Mouse (Mus musculus) intestine, postnatal 0 days (tissue): Measurements from ENCODE around the gene Rnf103. TPM values are rescaled to one million over a fixed set of nuclear protein-coding genes. Genes with fewer than 3 reads are reported as not detected.

ENCODE experiments used
- ATAC-seq: fragments of 200-750 bp; cut with Nextera tagmentation; 2 replicates; pipeline ENCODE4 v1.8.0; 2017; ENCODE audit warnings: mild to moderate bottlenecking, moderate TSS enrichment, moderate library complexity
- H3K27ac ChIP-seq: fragments of 300-500 bp; sonication (generic); 2 replicates; pipeline ENCODE4 v1.5.1; 2014; ENCODE audit warnings: mild to moderate bottlenecking, low read depth, low read length, moderate library complexity
- H3K27me3 ChIP-seq: fragments of 300-500 bp; sonication (generic); replicated peaks from 2 replicates; pipeline ENCODE4 v1.6.1; 2014; ENCODE audit warnings: low read length, mixed read lengths; ENCODE audit not compliant: control insufficient read depth, insufficient read depth
- H3K36me3 ChIP-seq: fragments of 300-500 bp; sonication (generic); 2 replicates; pipeline ENCODE4 v1.6.1; 2014; ENCODE audit warnings: mild to moderate bottlenecking, moderate library complexity; ENCODE audit not compliant: control insufficient read depth, insufficient read depth
- H3K4me1 ChIP-seq: fragments of 300-500 bp; sonication (generic); replicated peaks from 2 replicates; pipeline ENCODE4 v1.6.1; 2014; ENCODE audit warnings: antibody characterized with exemption, low read length, mixed read lengths; ENCODE audit not compliant: control insufficient read depth, insufficient read depth
- H3K4me2 ChIP-seq: fragments of 300-500 bp; sonication (generic); replicated peaks from 2 replicates; pipeline ENCODE4 v1.6.1; 2014; ENCODE audit warnings: low read depth, mild to moderate bottlenecking, moderate library complexity
- H3K4me3 ChIP-seq: fragments of 300-500 bp; sonication (generic); 2 replicates; pipeline ENCODE4 v1.5.1; 2014; ENCODE audit warnings: low read depth, low read length
- H3K9ac ChIP-seq: fragments of 300-500 bp; sonication (generic); 2 replicates; pipeline ENCODE4 v1.6.1; 2014; ENCODE audit warnings: mild to moderate bottlenecking, low read depth, low read length
- H3K9me3 ChIP-seq: fragments of 300-500 bp; sonication (generic); 2 replicates; pipeline ENCODE4 v1.6.1; 2016; ENCODE audit warnings: mixed run types; ENCODE audit not compliant: control insufficient read depth
- CTCF ChIP-seq: sonication (generic); IDR thresholded peaks from 2 replicates; pipeline ENCODE4 v1.5.1; 2016; ENCODE audit warnings: low read depth, mild to moderate bottlenecking, control low read depth, antibody characterized with exemption, moderate library complexity
- WGBS: fragments of 180-500 bp; shearing (Covaris S2); extraction: QIAGEN DNeasy Blood & Tissue Kit; methylation state at CpG from one replicate; pipeline ENCODE4 v1.1.7; 2014; 5-methylcytosine and 5-hydroxymethylcytosine counted together
- polyA plus RNA-seq: library from polyadenylated mRNA; unstranded; fragments of >200 nt; fragmentation: Nextera tagmentation; extraction: Ambion mirVana; gene quantifications from 2 replicates; pipeline ENCODE4 v1.2.1, GENCODE M21; 2015

Gene Rnf103
- polyA plus RNA-seq, 1 experiment from 2014 or later = 44.2 TPM

DNA sequence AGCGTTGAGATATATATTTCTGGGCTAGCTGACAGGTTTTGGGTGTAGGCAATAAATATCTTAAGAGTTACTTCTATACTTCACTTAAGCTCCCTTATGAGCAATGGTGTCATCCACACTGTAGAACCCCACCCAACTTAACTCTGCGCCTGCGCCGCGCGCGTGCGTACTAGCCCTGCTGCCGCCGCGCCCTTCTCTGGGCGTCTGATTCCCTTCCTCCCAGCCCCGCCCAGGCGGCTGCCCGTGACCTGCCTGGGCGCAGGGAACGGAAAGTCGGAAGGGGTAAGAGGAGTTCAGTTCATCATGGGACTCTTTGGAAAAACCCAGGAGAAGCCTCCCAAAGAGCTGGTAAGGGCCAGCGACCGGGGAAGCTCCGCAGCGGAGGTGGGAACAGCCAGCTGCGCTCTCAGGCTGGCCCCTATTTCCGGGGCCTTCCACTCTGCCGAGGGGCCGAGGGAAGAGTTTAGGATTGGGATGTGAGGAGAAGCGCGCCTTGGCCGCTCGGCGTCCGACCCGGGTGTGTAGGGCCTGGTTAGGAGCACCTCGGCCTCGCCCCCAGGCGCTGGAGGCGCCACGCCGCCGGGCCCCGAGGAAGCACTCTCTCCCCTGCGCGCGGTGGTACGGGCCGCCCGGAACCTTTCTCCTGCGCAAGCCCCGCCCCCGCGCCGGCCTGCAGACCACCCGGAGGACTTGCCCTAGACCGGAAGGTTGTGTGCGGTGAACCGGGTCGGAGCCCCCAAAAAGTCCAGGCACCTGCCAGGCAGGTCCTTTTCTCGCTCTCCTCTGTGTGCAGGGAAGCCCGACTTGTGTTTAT is 50.2 kb downstream of the Rnf103 start, which contains the start of gene Chmp3:
Chmp3 (plus strand) TSS at position 112 of the 814 bp plus-strand sequence.
- peak; percentile 97 for ATAC-seq
- Histone ChIP-seq H3K36me3 (no peaks in the 10 kb centered on the region), H3K9me3 (no peaks in the 10 kb centered on the region), H3K4me2 (peak within 1 kb of the TSS; percentile 63), H3K27ac (peak within 1 kb of the TSS; percentile 99), H3K9ac (peak within 1 kb of the TSS; percentile 92), H3K4me1 (0 out of 2 replicates have a peak, but pooled peaks cover 3% of the 10 kb centered on the region), H3K4me3 (peak within 1 kb of the TSS; percentile 72), H3K27me3 (no peaks in the 10 kb centered on the region)
- under 1% methylated on average over 59 of the region's 59 CpGs for WGBS
- no peak for TF ChIP-seq CTCF

DNA sequence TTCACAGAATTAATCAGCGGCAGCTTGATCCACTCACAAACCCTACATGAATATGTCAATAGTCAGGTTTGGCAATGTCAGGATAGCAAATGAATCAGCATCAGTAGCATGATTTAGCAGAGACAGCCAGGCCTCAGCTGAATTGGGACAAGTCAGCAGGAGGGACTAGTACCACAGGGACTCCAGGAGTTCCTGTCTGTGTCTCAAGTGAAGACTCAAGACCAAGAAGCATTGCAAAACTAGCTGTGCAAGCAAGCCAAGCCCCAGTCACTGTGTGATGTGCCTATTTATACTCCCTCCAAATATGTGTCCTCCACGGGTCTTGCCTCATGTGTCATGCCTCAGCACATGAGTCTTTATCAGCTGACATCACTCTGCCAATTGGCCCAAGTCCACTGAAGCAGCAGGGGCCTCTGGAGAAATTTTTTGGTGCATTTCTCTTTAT is 61.8 kb downstream of the Rnf103 start:
- Histone ChIP-seq H3K4me1 (no peaks in the 10 kb centered on the region), H3K27me3 (no peaks in the 10 kb centered on the region), H3K9me3 (no peaks in the 10 kb centered on the region), H3K36me3 (0 out of 2 replicates have a peak, but pooled peaks cover 4% of the 10 kb centered on the region), H3K9ac (no peak overlapping the region), H3K27ac (no peak overlapping the region), H3K4me3 (no peak overlapping the region), H3K4me2 (no peak overlapping the region)
- no peak for TF ChIP-seq CTCF
- no peak for ATAC-seq
- WGBS = 74% methylated on average over 2 of the region's 2 CpGs

DNA sequence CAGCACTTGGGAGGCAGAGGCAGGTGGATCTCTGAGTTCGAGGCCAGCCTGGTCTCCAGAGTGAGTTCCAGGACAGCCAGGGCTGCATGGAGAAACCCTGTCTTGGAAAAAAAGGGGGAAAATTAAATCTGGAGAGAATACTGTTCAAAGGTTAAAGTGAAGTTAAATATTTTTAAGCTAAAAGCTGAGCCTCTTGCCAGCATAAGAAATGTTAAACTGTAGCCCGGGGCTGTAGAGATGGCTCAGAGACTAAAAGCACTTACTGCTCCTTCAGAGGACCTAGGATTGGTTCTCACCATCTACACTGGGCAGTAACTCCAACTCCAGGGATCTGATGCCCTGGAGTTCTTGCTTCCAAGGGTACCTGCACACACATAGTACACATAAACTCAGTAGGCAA is 63.1 kb downstream of the Rnf103 start:
- Histone ChIP-seq H3K36me3 (peaks cover 8% of the 10 kb centered on the region; the same call in 1 of the 2 replicates), H3K9ac (no peak overlapping the region), H3K9me3 (no peaks in the 10 kb centered on the region), H3K4me3 (no peak overlapping the region), H3K27me3 (no peaks in the 10 kb centered on the region), H3K27ac (no peak overlapping the region), H3K4me2 (no peak overlapping the region), H3K4me1 (no peaks in the 10 kb centered on the region)
- TF ChIP-seq CTCF = no peak
- 96% methylated on average over 2 of the region's 2 CpGs for WGBS
- ATAC-seq = no peak

Other genes with a start within 250 kb of the Rnf103 start
- 109 and 111 TPM in 2 replicates for gene Krcc1, start 222.2 kb upstream of the Rnf103 start, polyA plus RNA-seq
- gene Smyd1, start 171.7 kb upstream of the Rnf103 start, polyA plus RNA-seq = 0.08 and 0.13 TPM in 2 replicates
- gene Cd8b1, start 171.1 kb upstream of the Rnf103 start, polyA plus RNA-seq = 0.08 and 0.16 TPM in 2 replicates
- 0.12 TPM in 1 of 2 replicates, not detected in the other for gene Cd8a, start 120.5 kb upstream of the Rnf103 start, polyA plus RNA-seq
- 12.2 and 12.8 TPM in 2 replicates for gene Rmnd5a, start 53.3 kb upstream of the Rnf103 start, polyA plus RNA-seq
- gene Chmp3, start 49.9 kb downstream of the Rnf103 start, polyA plus RNA-seq = 109 and 111 TPM in 2 replicates
- 14.8 and 17.1 TPM in 2 replicates for gene Kdm3a, start 139.1 kb downstream of the Rnf103 start, polyA plus RNA-seq
- 6.5 and 6.7 TPM in 2 replicates for gene Reep1, start 213.7 kb downstream of the Rnf103 start, polyA plus RNA-seq